Mouse (Mus musculus): ENCODE measurements around the gene Rapsn. TPM values are rescaled to one million over a fixed set of nuclear protein-coding genes. Genes with fewer than 3 reads are reported as not detected.

Rapsn gene
- total and polyA plus RNA-seq, 3 experiments: 0.15 TPM; not detected in 2

- Histone ChIP-seq H3K4me1 (ENCODE audit: control insufficient read depth in 1 of 2, insufficient read depth in 2 of 2) (peaks cover 2 to 18% of the 10 kb centered on the region in 2 experiments; a peak in 2 of 4 replicates), H3K79me2 (replicated peaks; ENCODE audit: control insufficient read depth, extremely low read depth, insufficient read depth, poor library complexity, severe bottlenecking) (no peaks in the 10 kb centered on the region), H3K27ac (ENCODE audit: insufficient read depth, low read depth) (no peak overlapping the region), H3K4me2 (ENCODE audit: insufficient read depth, low read depth, poor library complexity, severe bottlenecking) (no peak overlapping the region), H3K9ac (ENCODE audit: insufficient read depth, low read depth) (no peak overlapping the region), H3K36me3 (replicated peaks in 1 of 2; ENCODE audit: control insufficient read depth in 1 of 2, insufficient read depth in 1 of 2, low read length in 1 of 2) (peaks cover 0 to 7% of the 10 kb centered on the region in 2 experiments), H3K4me3 (replicated peaks in 1 of 3; ENCODE audit: low read depth in 2 of 3, low read length in 2 of 3, poor library complexity in 1 of 3) (no peak overlapping the region), H3K27me3 (replicated peaks) (no peaks in the 10 kb centered on the region), H3K9me3 (replicated peaks; ENCODE audit: low read length) (no peaks in the 10 kb centered on the region)
- dilution Hi-C loops (cut with MboI; ENCODE audit: extremely low pct_ligation_motif_present, extremely low pct_unique_long_range_greater_than_20kb, low sequenced_read_pairs): no loop called here
- no peak for DNase-seq (ENCODE audit: extremely low read depth)
- TF ChIP-seq CTCF (conservative IDR thresholded peaks at IDR 0.05 in 1 of 2, IDR thresholded peaks at IDR 0.05 in 1 of 2; ENCODE audit: low read depth in 2 of 2, low read length in 2 of 2) (no peak), ZC3H11A (IDR thresholded peaks at IDR 0.05; ENCODE audit: low read depth, low read length) (no peak), ZKSCAN1 (IDR thresholded peaks at IDR 0.05; ENCODE audit: borderline replicate concordance, low read depth, low read length) (no peak), JUN (IDR thresholded peaks at IDR 0.05; ENCODE audit: insufficient read depth, low read depth, low read length) (no peak), MYC (IDR thresholded peaks at IDR 0.05; ENCODE audit: low read depth, low read length) (no peak), UBTF (IDR thresholded peaks at IDR 0.05; ENCODE audit: low read depth, low read length) (no peak), POLR2A (IDR thresholded peaks at IDR 0.05; ENCODE audit: low read depth, low read length) (no peak), PAX5 (IDR thresholded peaks at IDR 0.05; ENCODE audit: low read length) (no peak), KAT2A (IDR thresholded peaks at IDR 0.05; ENCODE audit: insufficient replicate concordance, low read length) (no peak), CHD2 (IDR thresholded peaks at IDR 0.05; ENCODE audit: low read length) (no peak), GABPA (IDR thresholded peaks at IDR 0.05; ENCODE audit: insufficient replicate concordance, low read depth, low read length) (no peak), BHLHE40 (IDR thresholded peaks at IDR 0.05; ENCODE audit: low read depth, low read length) (no peak), CHD1 (IDR thresholded peaks at IDR 0.05; ENCODE audit: low read depth, low read length) (no peak), HCFC1 (IDR thresholded peaks at IDR 0.05; ENCODE audit: low read depth, low read length) (no peak), RCOR1 (conservative IDR thresholded peaks at IDR 0.05; ENCODE audit: low read depth, low read length) (no peak), SMC3 (IDR thresholded peaks at IDR 0.05; ENCODE audit: low read depth, low read length) (no peak), MEF2A (IDR thresholded peaks at IDR 0.05; ENCODE audit: borderline replicate concordance, low read depth, low read length) (no peak)
- in situ Hi-C loops (cut with MboI; ENCODE audit: low pct_ligation_motif_present, low pct_unique_long_range_greater_than_20kb, low sequenced_read_pairs): no loop called here
Observed at GRCm38 (mm10) chr2:91027391-91028214, 7.8 kb upstream of the Rapsn start.

- dilution Hi-C loops (cut with MboI; ENCODE audit: extremely low pct_ligation_motif_present, extremely low pct_unique_long_range_greater_than_20kb, low sequenced_read_pairs) (no loop called here), in situ Hi-C loops (cut with MboI; ENCODE audit: low pct_ligation_motif_present, low pct_unique_long_range_greater_than_20kb, low sequenced_read_pairs) (no loop called here)
- TF ChIP-seq RCOR1 (conservative IDR thresholded peaks at IDR 0.05; ENCODE audit: low read depth, low read length) (no peak), POLR2A (IDR thresholded peaks at IDR 0.05; ENCODE audit: low read depth, low read length) (no peak), MXI1 (IDR thresholded peaks at IDR 0.05; ENCODE audit: low read depth, low read length) (no peak), MAX (IDR thresholded peaks at IDR 0.05; ENCODE audit: low read length) (no peak), JUND (conservative IDR thresholded peaks at IDR 0.05; ENCODE audit: low read depth, low read length) (no peak), ZNF384 (IDR thresholded peaks at IDR 0.05; ENCODE audit: low read depth, low read length) (no peak), ZMIZ1 (IDR thresholded peaks at IDR 0.05; ENCODE audit: low read depth, low read length) (no peak), MEF2A (IDR thresholded peaks at IDR 0.05; ENCODE audit: borderline replicate concordance, low read depth, low read length) (no peak), MYC (IDR thresholded peaks at IDR 0.05; ENCODE audit: low read depth, low read length) (no peak), ETS1 (conservative IDR thresholded peaks at IDR 0.05; ENCODE audit: low read depth, low read length) (no peak)
- Histone ChIP-seq H3K4me1 (ENCODE audit: control insufficient read depth in 1 of 2, insufficient read depth in 2 of 2) (peaks cover 0 to 8% of the 10 kb centered on the region in 2 experiments; a peak in 1 of 4 replicates), H3K4me2 (ENCODE audit: insufficient read depth, low read depth, poor library complexity, severe bottlenecking) (no peak overlapping the region), H3K27me3 (replicated peaks) (no peaks in the 10 kb centered on the region), H3K9ac (ENCODE audit: insufficient read depth, low read depth) (no peak overlapping the region), H3K36me3 (replicated peaks in 1 of 2; ENCODE audit: control insufficient read depth in 1 of 2, insufficient read depth in 1 of 2, low read length in 1 of 2) (no peaks in the 10 kb centered on the region), H3K79me2 (replicated peaks; ENCODE audit: control insufficient read depth, extremely low read depth, insufficient read depth, poor library complexity, severe bottlenecking) (no peaks in the 10 kb centered on the region), H3K27ac (ENCODE audit: insufficient read depth, low read depth) (no peak overlapping the region), H3K9me3 (replicated peaks; ENCODE audit: low read length) (no peaks in the 10 kb centered on the region), H3K4me3 (replicated peaks in 1 of 3; ENCODE audit: low read depth in 2 of 3, low read length in 2 of 3, poor library complexity in 1 of 3) (no peak overlapping the region)
- DNase-seq (ENCODE audit: extremely low read depth): no peak
Observed at GRCm38 (mm10) chr2:91031216-91031615, 4.2 kb upstream of the Rapsn start.

All from CH12.LX (cell line).